Mouse (Mus musculus): Measurements from ENCODE around the gene Ttyh2.

Ttyh2 gene

DNA sequence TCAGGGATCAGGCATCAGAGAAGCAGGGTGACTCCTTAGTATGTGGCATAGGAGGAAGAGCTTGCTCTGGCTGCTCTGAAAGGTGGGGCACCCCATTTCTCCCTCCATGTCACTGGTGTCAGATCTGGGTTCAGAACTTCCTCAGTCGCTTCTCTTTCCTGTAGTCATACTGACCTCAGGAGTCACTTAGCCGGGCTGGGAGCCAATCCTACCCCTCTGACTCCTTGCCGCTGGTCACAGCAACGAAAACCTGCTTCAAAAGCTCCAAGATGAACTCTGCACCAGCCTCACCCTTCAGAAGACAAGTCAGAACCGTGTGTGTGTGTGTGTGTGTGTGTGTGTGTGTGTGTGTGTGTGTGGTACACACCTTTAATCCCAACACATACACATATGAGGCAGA is 31.1 kb downstream of the Ttyh2 start:
- DNase-seq (ENCODE audit: low spot score): no peak

DNA sequence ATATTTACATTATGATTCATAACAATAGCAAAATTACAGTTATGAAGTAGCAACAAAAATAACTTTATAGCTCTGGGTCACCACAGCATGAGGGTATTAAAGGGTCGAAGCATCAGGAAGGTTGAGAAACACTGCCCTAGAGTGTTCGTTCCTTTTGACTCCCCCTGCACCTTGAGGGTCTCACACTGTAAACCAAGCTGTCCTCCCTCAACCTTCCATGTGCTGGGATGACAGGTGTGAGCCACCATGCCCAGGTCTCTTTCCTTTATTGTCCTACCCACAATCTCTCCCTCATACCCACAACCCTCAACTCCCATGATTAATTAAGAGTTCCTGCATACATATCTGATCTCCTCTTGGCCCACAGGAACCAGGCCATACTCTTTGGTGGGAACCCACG is 36.2 kb downstream of the Ttyh2 start:
- DNase-seq (ENCODE audit: low spot score): no peak

DNA sequence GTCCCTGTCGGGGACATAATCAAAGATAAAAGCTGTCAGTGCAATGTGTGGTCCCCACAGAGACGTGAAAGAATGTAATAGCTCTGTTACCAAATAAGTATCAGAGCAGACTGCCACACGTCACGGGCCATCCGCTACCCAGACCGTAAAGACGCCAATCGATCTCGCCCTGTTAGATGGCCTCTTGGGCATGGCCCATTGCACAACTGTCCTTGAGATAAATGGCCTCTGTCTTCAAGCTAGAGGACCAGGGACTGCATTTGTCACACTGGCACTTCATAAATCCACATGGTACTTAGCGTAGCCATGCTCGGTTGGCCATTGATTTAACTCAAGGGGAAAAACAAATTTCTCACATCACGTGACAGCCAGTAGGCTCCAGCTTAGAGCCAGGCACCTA is 36.6 kb downstream of the Ttyh2 start:
- DNase-seq (ENCODE audit: low spot score): no peak

DNA sequence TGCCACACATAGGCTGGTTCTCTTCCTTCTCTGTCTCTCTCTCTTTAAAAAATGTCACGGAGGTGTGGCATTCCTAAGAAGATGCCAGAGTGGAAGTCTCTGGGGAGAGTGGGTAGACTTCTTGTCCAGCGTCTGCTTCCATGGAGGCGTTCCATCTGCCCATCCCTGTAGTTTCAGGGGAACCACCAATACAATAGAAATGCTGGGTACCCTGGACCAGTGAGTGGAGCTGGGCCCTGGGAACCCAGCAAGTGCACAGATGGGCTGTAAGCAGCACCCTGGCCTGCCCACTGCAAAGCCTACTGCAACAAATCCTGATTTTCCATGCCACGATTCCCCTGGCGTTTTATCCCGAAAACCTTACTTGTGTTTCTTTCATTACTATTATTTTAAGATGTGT is 39.3 kb downstream of the Ttyh2 start:
- DNase-seq (ENCODE audit: low spot score): no peak

- DNase-seq (ENCODE audit: low spot score): no peak
Measured at GRCm38 (mm10) chr11:114715531-114715930, 40.3 kb downstream of the Ttyh2 start.

DNA sequence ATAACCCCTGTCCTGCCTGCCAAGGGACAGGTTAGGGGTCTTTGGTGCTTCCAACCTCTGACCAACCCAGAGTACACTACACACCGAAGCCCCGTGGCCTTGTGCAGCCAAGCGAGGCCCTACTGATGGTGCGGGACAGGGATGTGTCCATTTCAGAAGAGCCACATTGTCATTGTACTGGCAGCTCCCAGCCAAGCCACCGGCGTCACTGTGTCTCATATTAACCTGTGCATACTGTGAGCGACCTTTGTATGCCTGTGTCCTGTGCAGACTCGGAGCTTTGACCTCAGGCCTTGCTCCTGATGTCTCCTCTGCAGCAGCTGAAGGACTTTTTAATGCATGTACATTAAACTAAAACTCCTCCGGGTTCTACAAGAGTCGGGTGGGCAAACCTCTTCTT is 45.3 kb downstream of the Ttyh2 start:
- DNase-seq (ENCODE audit: low spot score): no peak

DNA sequence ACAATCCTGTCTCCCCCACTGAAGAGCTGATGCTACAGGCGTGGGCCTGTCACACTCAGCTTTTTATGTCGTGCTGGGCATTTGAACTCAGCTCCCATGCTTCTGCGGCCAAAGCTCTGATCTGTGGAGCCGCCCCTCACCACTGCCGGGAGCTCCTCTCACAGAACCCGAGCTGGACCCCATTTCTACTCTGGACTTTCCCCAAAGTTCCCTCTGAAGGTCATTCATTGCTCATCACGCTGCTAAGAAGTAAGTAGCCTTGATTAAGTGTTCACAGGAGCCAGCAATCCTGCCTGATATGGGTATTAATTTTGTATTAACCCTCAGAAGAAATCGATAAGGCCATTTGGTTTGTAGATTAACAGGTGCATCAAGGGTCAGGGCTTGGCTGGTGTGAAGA is 47.2 kb downstream of the Ttyh2 start:
- no peak for DNase-seq (ENCODE audit: low spot score)

GRCm38 (mm10) chr11:114723030-114723429 is 47.8 kb downstream of the Ttyh2 start:
- no peak for DNase-seq (ENCODE audit: low spot score)

DNA sequence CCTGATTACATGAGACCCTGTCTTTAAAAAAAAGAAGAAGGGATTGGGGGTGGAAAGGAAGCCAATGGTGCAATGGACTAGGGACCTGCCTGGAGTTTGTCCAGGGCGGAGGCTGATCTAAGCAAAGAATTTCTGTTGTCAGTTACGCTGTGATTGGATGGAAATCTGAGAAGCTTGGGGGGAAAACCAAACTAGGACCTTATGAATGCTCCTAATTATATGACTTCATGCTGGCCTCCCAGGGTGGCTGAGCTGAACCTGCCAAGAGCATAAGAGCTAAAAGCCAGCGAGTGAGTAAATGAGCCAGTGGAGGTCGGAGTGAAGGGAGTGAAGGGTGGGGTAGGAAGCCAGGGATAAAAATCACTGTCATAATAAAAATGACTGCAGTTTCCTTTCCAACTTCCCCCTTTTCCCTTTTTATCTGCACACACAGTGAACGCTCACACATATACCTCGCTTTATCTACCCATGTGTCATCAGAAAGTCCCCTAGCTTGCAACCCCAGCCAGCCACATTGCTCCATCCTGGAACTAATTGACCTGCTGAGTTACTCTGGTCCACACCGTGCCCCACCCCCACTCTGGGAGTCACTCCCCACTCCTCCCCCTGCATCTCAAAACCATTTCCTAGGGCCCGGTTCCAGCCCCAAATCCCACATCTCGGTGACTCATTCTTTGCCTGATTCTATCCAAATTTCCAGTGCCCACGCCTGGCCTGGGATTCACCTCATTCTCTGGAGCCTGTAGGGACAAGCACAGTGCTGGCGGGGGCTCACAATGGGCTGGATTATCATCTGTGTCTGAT is 49.8 kb downstream of the Ttyh2 start:
- no peak for DNase-seq (ENCODE audit: low spot score)

DNA sequence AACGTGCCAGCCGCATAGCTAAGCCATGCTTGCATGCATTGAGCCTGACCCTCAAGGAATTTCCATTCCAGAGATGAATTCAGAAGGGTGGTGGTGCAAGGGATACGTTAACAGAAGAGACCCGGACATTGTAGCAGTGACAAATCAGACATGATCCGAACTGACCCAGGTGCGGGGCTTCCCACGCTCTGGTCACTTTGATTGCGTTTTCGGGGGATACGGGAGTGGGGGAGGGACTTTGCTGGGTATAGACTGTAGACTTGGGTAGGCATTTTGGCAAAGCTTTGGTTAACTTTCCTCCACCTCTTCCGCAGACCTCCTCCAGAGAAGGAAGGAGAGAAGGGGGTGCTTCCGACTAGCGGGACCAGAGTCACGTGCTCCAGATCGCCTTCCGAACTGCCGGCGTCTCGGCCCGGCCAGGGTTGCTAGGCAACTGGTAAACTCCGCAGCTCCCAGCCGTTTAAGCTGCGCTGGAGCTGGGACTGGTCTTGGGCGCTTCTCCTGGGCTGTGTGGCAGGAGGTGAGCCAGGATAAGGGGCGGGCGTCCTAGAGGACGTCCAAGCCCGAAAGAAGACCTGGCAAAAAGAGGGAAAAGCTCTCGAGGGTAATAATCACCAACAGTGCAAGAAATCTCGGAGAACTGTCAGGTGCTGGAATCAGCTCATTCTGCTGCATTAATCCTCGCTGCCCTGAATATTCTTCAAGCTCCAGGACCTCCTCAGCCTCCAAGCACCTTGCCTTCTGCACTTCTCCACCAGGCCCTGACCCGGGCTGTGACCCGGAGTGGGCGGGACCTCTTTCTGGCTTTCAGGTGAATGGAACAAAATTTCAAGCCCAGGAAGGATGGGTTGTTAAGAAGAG is 52.0 kb downstream of the Ttyh2 start, which contains the start of gene Dnaic2:
Gene Dnaic2 (plus strand): TSS at position 444 of the 861 bp plus-strand sequence.
- peak; percentile 71 for DNase-seq (ENCODE audit: low spot score)

DNA sequence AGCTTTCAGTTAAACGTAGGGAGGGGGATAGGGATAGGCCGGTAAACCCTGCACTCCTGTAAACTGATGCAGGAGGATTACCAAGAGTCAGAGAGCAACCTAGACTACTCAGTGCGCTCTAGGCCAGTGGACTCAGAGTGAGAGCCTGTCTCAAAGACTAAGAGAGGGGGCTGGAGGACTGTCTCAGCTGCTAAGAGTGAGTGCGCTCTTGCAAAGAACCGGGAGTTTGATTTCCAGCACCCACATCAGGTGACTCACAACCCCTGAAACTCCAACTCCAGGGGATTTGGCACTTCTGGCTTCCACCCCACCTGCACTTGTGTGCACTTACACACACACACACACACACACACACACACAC is 52.6 kb downstream of the Ttyh2 start:
- no peak for DNase-seq (ENCODE audit: low spot score)

- no peak for DNase-seq (ENCODE audit: low spot score)
Measured at GRCm38 (mm10) chr11:114728333-114728732, 53.1 kb downstream of the Ttyh2 start.

DNA sequence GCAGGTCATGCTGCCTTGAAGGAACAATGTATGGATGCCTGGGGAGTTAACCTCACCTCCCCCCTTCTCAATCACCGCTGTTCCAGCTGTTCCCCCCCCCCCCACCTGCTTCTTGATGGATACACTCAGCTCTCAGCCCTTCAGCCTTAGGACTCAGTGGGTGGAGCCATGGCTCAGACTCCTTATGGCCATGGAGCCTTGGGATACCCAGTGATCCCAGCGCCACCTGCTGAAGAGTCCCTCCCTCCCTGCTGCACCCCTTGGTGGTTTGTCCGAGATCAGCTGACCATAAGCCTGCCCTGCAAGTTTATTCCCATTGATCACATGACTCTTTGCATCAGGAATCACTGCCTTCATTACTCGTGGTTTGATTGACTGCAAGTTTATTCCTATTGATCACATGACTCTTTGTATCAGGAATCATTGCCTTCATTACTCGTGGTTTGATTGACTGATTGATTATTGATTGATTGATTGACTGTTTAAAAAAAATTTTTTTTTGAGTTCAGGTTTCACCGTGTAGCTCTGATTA is 54.7 kb downstream of the Ttyh2 start:
- no peak for DNase-seq (ENCODE audit: low spot score)

- DNase-seq (ENCODE audit: low spot score): no peak
Measured at GRCm38 (mm10) chr11:114731711-114732110, 56.5 kb downstream of the Ttyh2 start.

GRCm38 (mm10) chr11:114732890-114733289 is 57.7 kb downstream of the Ttyh2 start:
- no peak for DNase-seq (ENCODE audit: low spot score)

DNA sequence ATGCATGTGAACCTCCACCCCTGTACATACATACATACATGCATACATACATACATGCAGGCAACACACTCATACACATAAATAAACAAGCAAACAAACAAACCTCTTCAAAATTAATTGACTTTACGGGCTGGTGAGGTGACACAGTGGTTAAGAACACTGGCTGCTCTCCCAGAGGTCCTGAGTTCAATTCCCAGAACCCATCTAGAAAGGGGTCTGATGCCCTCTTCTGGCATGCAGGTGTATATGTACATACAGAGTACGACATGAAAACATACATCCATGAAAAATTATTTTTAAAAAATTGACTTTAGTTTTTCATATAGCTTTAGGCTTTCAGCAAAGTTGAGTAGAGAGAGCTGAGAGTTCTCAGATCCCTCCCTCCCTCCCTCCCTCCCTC is 60.9 kb downstream of the Ttyh2 start:
- DNase-seq (ENCODE audit: low spot score): no peak

GRCm38 (mm10) chr11:114736913-114737624 is 61.8 kb downstream of the Ttyh2 start:
- peak; percentile 39 for DNase-seq (ENCODE audit: low spot score)

DNA sequence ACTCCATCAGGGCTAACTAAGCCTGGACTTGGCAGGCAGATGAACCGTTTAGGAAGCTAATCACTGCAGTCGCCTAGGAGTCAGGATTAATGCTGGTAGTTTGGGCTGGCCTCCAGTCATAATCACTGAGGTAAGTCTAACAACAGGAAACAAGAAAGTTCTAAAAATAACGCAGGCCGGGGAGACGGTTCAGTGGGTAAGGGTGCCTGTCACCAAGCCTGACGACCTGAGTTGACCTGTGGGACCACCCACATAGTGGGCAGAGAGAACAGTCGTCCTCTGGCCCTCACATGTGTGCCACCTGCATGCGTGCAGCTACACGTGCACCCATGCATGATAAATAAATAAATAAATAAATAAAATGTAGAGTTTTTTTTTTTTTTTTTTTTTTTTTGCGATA is 65.4 kb downstream of the Ttyh2 start:
- no peak for DNase-seq (ENCODE audit: low spot score)

- DNase-seq (ENCODE audit: low spot score): no peak
Measured at GRCm38 (mm10) chr11:114741451-114741850, 66.2 kb downstream of the Ttyh2 start.

GRCm38 (mm10) chr11:114745134-114745533 is 69.9 kb downstream of the Ttyh2 start:
- DNase-seq (ENCODE audit: low spot score): peak; percentile 89

GRCm38 (mm10) chr11:114747564-114748138 is 72.4 kb downstream of the Ttyh2 start:
- no peak for DNase-seq (ENCODE audit: low spot score)
